30 mouse cellular contexts compared by ENCODE assay signal in genomic region chr8:113886509-113886908, GRCm38 (mm10). TPM values are rescaled to one million over a fixed set of nuclear protein-coding genes. Genes with fewer than 3 reads are reported as not detected.
"Had no signal": no experiment of that assay in that cellular context is flagged by ENCODE, and none has a peak within 500 bp of the region (broad histone marks: within the 10 kb centered on the region; RNA-seq: fewer than 3 reads in every experiment).

No protein-coding gene starts in this region.

- H3K27ac ChIP-seq: embryonic facial prominence, embryonic 10.5 days; embryonic facial prominence, embryonic 12.5 days; embryonic facial prominence, embryonic 13.5 days; embryonic facial prominence, embryonic 15.5 days; forebrain, embryonic 10.5 days; forebrain, embryonic 12.5 days; forebrain, embryonic 13.5 days; forebrain, embryonic 15.5 days; gastrocnemius, adult 2 months; heart, adult 2 months; heart, embryonic 13.5 days had no signal

- H3K4me3 ChIP-seq: embryonic facial prominence, embryonic 10.5 days; embryonic facial prominence, embryonic 12.5 days; embryonic facial prominence, embryonic 13.5 days; embryonic facial prominence, embryonic 15.5 days; erythroblast, embryonic 14.5 days; forebrain, embryonic 10.5 days; forebrain, embryonic 12.5 days; forebrain, embryonic 13.5 days; forebrain, embryonic 15.5 days; gastrocnemius, adult 2 months; heart, adult 2 months; heart, embryonic 12.5 days; heart, embryonic 13.5 days had no signal

- DNase-seq: cerebellum, adult 9-10 months; cerebellum, adult 9-11 months; cerebellum, postnatal 14 days; cerebellum, postnatal 25 days; cerebellum, postnatal 36 days; embryo, embryonic 11 days; forebrain, postnatal 0 days; gastrocnemius, adult 2 months; gastrocnemius, postnatal 10 days; gastrocnemius, postnatal 14 days; gastrocnemius, postnatal 25 days; gastrocnemius, postnatal 36 days; heart, adult 2 months had no signal

- H3K9me3 ChIP-seq: embryonic facial prominence, embryonic 10.5 days; embryonic facial prominence, embryonic 12.5 days; embryonic facial prominence, embryonic 13.5 days; embryonic facial prominence, embryonic 15.5 days; forebrain, embryonic 12.5 days; forebrain, embryonic 13.5 days; forebrain, embryonic 15.5 days; heart, embryonic 12.5 days; heart, embryonic 13.5 days had no signal

- ATAC-seq: forebrain, embryonic 13.5 days; forebrain, embryonic 14.5 days; forebrain, embryonic 15.5 days; forebrain, embryonic 16.5 days; forebrain, postnatal 0 days had no signal

- H3K4me1 ChIP-seq: embryonic facial prominence, embryonic 12.5 days; embryonic facial prominence, embryonic 13.5 days; embryonic facial prominence, embryonic 15.5 days; heart, embryonic 12.5 days; heart, embryonic 13.5 days had no signal

- H3K27me3 ChIP-seq: embryonic facial prominence, embryonic 12.5 days; embryonic facial prominence, embryonic 13.5 days; embryonic facial prominence, embryonic 15.5 days; forebrain, embryonic 13.5 days; forebrain, embryonic 15.5 days; heart, embryonic 12.5 days; heart, embryonic 13.5 days had no signal

- H3K4me2 ChIP-seq: embryonic facial prominence, embryonic 12.5 days; embryonic facial prominence, embryonic 13.5 days; embryonic facial prominence, embryonic 15.5 days; forebrain, embryonic 12.5 days; forebrain, embryonic 13.5 days; forebrain, embryonic 15.5 days; heart, embryonic 12.5 days; heart, embryonic 13.5 days had no signal

- H3K36me3 ChIP-seq: embryonic facial prominence, embryonic 10.5 days; embryonic facial prominence, embryonic 12.5 days; embryonic facial prominence, embryonic 13.5 days; embryonic facial prominence, embryonic 15.5 days; forebrain, embryonic 10.5 days; forebrain, embryonic 12.5 days; forebrain, embryonic 15.5 days; heart, embryonic 12.5 days; heart, embryonic 13.5 days had no signal

- H3K9ac ChIP-seq: embryonic facial prominence, embryonic 12.5 days; embryonic facial prominence, embryonic 13.5 days; embryonic facial prominence, embryonic 15.5 days; forebrain, embryonic 12.5 days; forebrain, embryonic 13.5 days; forebrain, embryonic 15.5 days; forebrain, postnatal 0 days; heart, embryonic 12.5 days; heart, embryonic 13.5 days had no signal

RNA-seq across cellular contexts. Expression of gene Adamts18, which starts 38.0 kb away (rescaled TPM):
- total RNA-seq: common myeloid progenitor, adult 5-6 weeks; gastrocnemius, adult 18-20 months; granulocyte monocyte progenitor cell, adult 5-6 weeks; heart, adult 2 months; heart, adult 8-10 months had no signal
- polyA plus RNA-seq: erythroblast, embryonic 14.5 days had no signal
